In genomic region chr9:45370616-45371336, GRCm38 (mm10) we compare ENCODE assay signal across 9 mouse cellular contexts. TPM values are rescaled to one million over a fixed set of nuclear protein-coding genes. Genes with fewer than 3 reads are reported as not detected.
DNase-seq lines count a peak whose midpoint lies in the region; ATAC-seq lines count a peak whose summit lies in the region.
"Had no signal": no experiment of that assay in that cellular context is flagged by ENCODE, and none has a peak within 500 bp of the region (broad histone marks: within the 10 kb centered on the region; RNA-seq: fewer than 3 reads in every experiment).

No protein-coding gene starts in this region.

- no peak for ATAC-seq in heart, embryonic 14.5 days (ENCODE audit: insufficient number of reproducible peaks, insufficient read depth, low FRiP score, low read depth)
- ATAC-seq in cerebellum, adult (ENCODE audit: insufficient number of reproducible peaks, low FRiP score, low TSS enrichment), result no peak

- no peak for DNase-seq in heart, postnatal 14 days
- peak; percentile 24 for DNase-seq in R1 (ENCODE audit: low read depth, low spot score)
- DNase-seq in forelimb bud, embryonic 11.5 days (ENCODE audit: low read depth, low spot score), result peak; percentile 40
- DNase-seq in mesoderm, embryonic 11.5 days (ENCODE audit: low read depth, low spot score), result peak; percentile 43
- no peak for DNase-seq in urinary bladder, postnatal 10 days (ENCODE audit: low spot score)
- no peak for DNase-seq in frontal cortex, postnatal 25 days (ENCODE audit: low spot score in 2 of 2)

- H3K4me2 ChIP-seq in heart, embryonic 14.5 days (ENCODE audit: low read length), result peak overlapping the region; percentile 95

- intact Hi-C loops in heart, postnatal 14 days (cut with DNase I), result no loop called here

- H3K27ac ChIP-seq in heart, embryonic 14.5 days (replicated peaks in 1 of 2; ENCODE audit: control insufficient read depth in 1 of 2, insufficient read depth in 1 of 2, low read depth in 2 of 2, low read length in 2 of 2), result no peak overlapping the region

- H3K9me3 ChIP-seq in heart, embryonic 14.5 days (ENCODE audit: control insufficient read depth, low read length), result no peaks in the 10 kb centered on the region

- peaks cover 14 to 19% of the 10 kb centered on the region in 2 experiments for H3K4me1 ChIP-seq in heart, embryonic 14.5 days (ENCODE audit: control insufficient read depth in 2 of 2, insufficient read depth in 2 of 2, low read length in 2 of 2)

- H3K9ac ChIP-seq in heart, embryonic 14.5 days (ENCODE audit: low read length), result peak overlapping the region; percentile 74

- peak overlapping the region; percentile 59 to 70 for H3K4me3 ChIP-seq in heart, embryonic 14.5 days (ENCODE audit: control insufficient read depth in 1 of 2, insufficient read depth in 1 of 2, low read depth in 1 of 2, low read length in 2 of 2)

- peaks cover 7% of the 10 kb centered on the region; the same call in 1 of the 2 replicates for H3K27me3 ChIP-seq in heart, embryonic 14.5 days (ENCODE audit: control insufficient read depth, insufficient read depth, low read length)

- 7% methylated on average over 25 of the region's 25 CpGs for WGBS in heart, embryonic 14.5 days

- H3K36me3 ChIP-seq in heart, embryonic 14.5 days (ENCODE audit: control insufficient read depth, insufficient read depth, low read length), result no peaks in the 10 kb centered on the region

RNA-seq across cellular contexts. Expression of gene Fxyd6, which starts 0.8 kb away (rescaled TPM):
- 27.3 and 32.7 TPM in 2 replicates for polyA plus RNA-seq in heart, embryonic 14.5 days (2014; fragmentation: Nextera tagmentation; extraction: Ambion mirVana)
- total RNA-seq in heart, postnatal 14 days (2021), result 10 to 100 TPM; 18.2 to 20.9 TPM
- total RNA-seq: MEL had no signal

RNA-seq across cellular contexts. Expression of gene Fxyd2, which starts 28.7 kb away (rescaled TPM):
- polyA plus RNA-seq in heart, embryonic 14.5 days (2014; fragmentation: Nextera tagmentation; extraction: Ambion mirVana), result 0.92 and 2.0 TPM in 2 replicates
- total RNA-seq in heart, postnatal 14 days (2021), result 1 to 10 TPM; 1.5 to 2.3 TPM
- total RNA-seq: MEL had no signal

RNA-seq across cellular contexts. Expression of gene Tmprss13, which starts 51.9 kb away (rescaled TPM):
- 0.18 TPM in 1 of 2 replicates, not detected in the other for polyA plus RNA-seq in heart, embryonic 14.5 days (2014; fragmentation: Nextera tagmentation; extraction: Ambion mirVana)
- total RNA-seq in heart, postnatal 14 days (2021), result 1 to 10 TPM; 2.3 to 2.8 TPM
- total RNA-seq: MEL had no signal

RNA-seq across cellular contexts. Expression of gene Dscaml1, which starts 55.7 kb away (rescaled TPM):
- 0.08 and 0.55 TPM in 2 replicates for polyA plus RNA-seq in heart, embryonic 14.5 days (2014; fragmentation: Nextera tagmentation; extraction: Ambion mirVana)
- not detected for total RNA-seq in heart, postnatal 14 days (2021)
- total RNA-seq: MEL had no signal

Comparison
In these comparisons a context has a peak if more than half of its experiments do, and no peak if none do; other contexts are left out.
1. DNase-seq: peak in R1 (single experiment), forelimb bud, embryonic 11.5 days (single experiment) and mesoderm, embryonic 11.5 days (single experiment); none in heart, postnatal 14 days (0 of 2), urinary bladder, postnatal 10 days (single experiment) and frontal cortex, postnatal 25 days (0 of 2).